Mouse (Mus musculus) liver, embryonic 11.5 days (tissue): Measurements from ENCODE around the gene Ptprj. TPM values are rescaled to one million over a fixed set of nuclear protein-coding genes. Genes with fewer than 3 reads are reported as not detected.

ENCODE experiments used
- ATAC-seq: fragments of 200-750 bp; cut with Nextera tagmentation; replicated peaks from 2 replicates; pipeline ENCODE4 v1.8.0; 2017; ENCODE audit warnings: moderate number of reproducible peaks, mild to moderate bottlenecking, moderate TSS enrichment, moderate library complexity; ENCODE audit not compliant: low FRiP score
- DNase-seq: peaks from one replicate; pipeline ENCODE4 v3.0.0-alpha.2; 2017; ENCODE audit warnings: low spot score
- H3K27ac ChIP-seq: fragments of 300-500 bp; sonication (generic); 2 replicates; pipeline ENCODE4 v1.5.1; 2014; ENCODE audit warnings: mild to moderate bottlenecking, low read depth, low read length, control low read depth
- H3K27me3 ChIP-seq: fragments of 300-500 bp; sonication (generic); replicated peaks from 2 replicates; pipeline ENCODE4 v1.6.1; 2014; ENCODE audit warnings: low read length, mixed read lengths; ENCODE audit not compliant: control insufficient read depth, insufficient read depth
- H3K36me3 ChIP-seq: fragments of 300-500 bp; sonication (generic); 2 replicates; pipeline ENCODE4 v1.6.1; 2014; ENCODE audit warnings: mild to moderate bottlenecking, low read length, moderate library complexity, mixed read lengths; ENCODE audit not compliant: control insufficient read depth, insufficient read depth
- H3K4me1 ChIP-seq: fragments of 300-500 bp; sonication (generic); replicated peaks from 2 replicates; pipeline ENCODE4 v1.6.1; 2014; ENCODE audit warnings: low read length, mixed read lengths; ENCODE audit not compliant: control insufficient read depth, insufficient read depth
- H3K4me2 ChIP-seq: fragments of 300-500 bp; sonication (generic); 2 replicates; pipeline ENCODE4 v1.6.1; 2014; ENCODE audit warnings: mild to moderate bottlenecking, control low read depth, moderate library complexity
- H3K4me3 ChIP-seq: fragments of 300-500 bp; sonication (generic); 2 replicates; pipeline ENCODE4 v1.5.1; 2014; ENCODE audit warnings: low read depth, low read length, control low read depth
- H3K9ac ChIP-seq: fragments of 300-500 bp; sonication (generic); 2 replicates; pipeline ENCODE4 v1.6.1; 2014; ENCODE audit warnings: low read depth, low read length, control low read depth
- H3K9me3 ChIP-seq: fragments of 300-500 bp; sonication (generic); 2 replicates; pipeline ENCODE4 v1.6.1; 2016; ENCODE audit warnings: low read length, inconsistent platforms, mixed read lengths; ENCODE audit not compliant: control insufficient read depth
- WGBS: fragments of 180-500 bp; shearing (Covaris S2); extraction: QIAGEN DNeasy Blood & Tissue Kit; methylation state at CpG from one replicate; pipeline ENCODE4 v1.1.7; 2014; 5-methylcytosine and 5-hydroxymethylcytosine counted together
- polyA plus RNA-seq: library from polyadenylated mRNA; unstranded; fragments of >200 nt; fragmentation: Nextera tagmentation; extraction: Ambion mirVana; gene quantifications from 2 replicates; pipeline ENCODE4 v1.2.1, GENCODE M21; 2014

The Ptprj gene
- polyA plus RNA-seq, 1 experiment from 2014 or later = 5.1 TPM

- WGBS = 9% methylated on average over 11 of the region's 11 CpGs
- DNase-seq (no peak), ATAC-seq (peak; percentile 40)
- H3K4me3 ChIP-seq = peak overlapping the region; percentile 90
- H3K4me1 ChIP-seq = peaks cover 11% of the 10 kb centered on the region
- peak overlapping the region; percentile 82 for H3K9ac ChIP-seq
- H3K27me3 ChIP-seq = no peaks in the 10 kb centered on the region
- H3K9me3 ChIP-seq = no peaks in the 10 kb centered on the region
- H3K4me2 ChIP-seq = peak overlapping the region; percentile 97
- H3K27ac ChIP-seq = peak overlapping the region; percentile 75
- no peaks in the 10 kb centered on the region for H3K36me3 ChIP-seq
Observed at GRCm38 (mm10) chr2:90581006-90581795, 754 bp upstream of the Ptprj start.

- Histone ChIP-seq H3K9ac (peak overlapping the region; percentile 82), H3K27ac (peak overlapping the region; percentile 75), H3K4me3 (peak overlapping the region; percentile 90), H3K27me3 (no peaks in the 10 kb centered on the region), H3K4me1 (peaks cover 21% of the 10 kb centered on the region), H3K36me3 (no peaks in the 10 kb centered on the region), H3K4me2 (peak overlapping the region; percentile 97), H3K9me3 (no peaks in the 10 kb centered on the region)
- ATAC-seq (peak; percentile 64), DNase-seq (peak; percentile 82)
- 0% methylated on average over 43 of the region's 44 CpGs for WGBS
Observed at GRCm38 (mm10) chr2:90579728-90580235, 665 bp downstream of the Ptprj start.

GRCm38 (mm10) chr2:90579038-90579727 is 1.3 kb downstream of the Ptprj start:
- H3K4me3 ChIP-seq = peak overlapping the region; percentile 90
- H3K9me3 ChIP-seq = no peaks in the 10 kb centered on the region
- peak overlapping the region; percentile 75 for H3K27ac ChIP-seq
- peak overlapping the region; percentile 82 for H3K9ac ChIP-seq
- DNase-seq = no peak
- ATAC-seq = no peak; the same call in 1 of the 2 replicates
- H3K27me3 ChIP-seq = no peaks in the 10 kb centered on the region
- H3K4me1 ChIP-seq = peaks cover 25% of the 10 kb centered on the region
- H3K36me3 ChIP-seq = no peaks in the 10 kb centered on the region
- 1% methylated on average over 23 of the region's 23 CpGs for WGBS
- H3K4me2 ChIP-seq = peak overlapping the region; percentile 97

- H3K27me3 ChIP-seq = no peaks in the 10 kb centered on the region
- H3K9me3 ChIP-seq = no peaks in the 10 kb centered on the region
- no peaks in the 10 kb centered on the region for H3K36me3 ChIP-seq
- ATAC-seq (no peak), DNase-seq (no peak)
- H3K27ac ChIP-seq = no peak overlapping the region
- H3K4me3 ChIP-seq = no peak overlapping the region
- H3K4me1 ChIP-seq = peaks cover 32% of the 10 kb centered on the region
- H3K9ac ChIP-seq = no peak overlapping the region
- 74% methylated on average over 7 of the region's 7 CpGs for WGBS
- H3K4me2 ChIP-seq = peak overlapping the region; percentile 27
Observed at GRCm38 (mm10) chr2:90577451-90578279, 2.8 kb downstream of the Ptprj start.

- H3K4me2 ChIP-seq = no peak overlapping the region
- no peak overlapping the region for H3K4me3 ChIP-seq
- no peaks in the 10 kb centered on the region for H3K9me3 ChIP-seq
- DNase-seq (no peak), ATAC-seq (no peak)
- H3K27ac ChIP-seq = no peak overlapping the region
- H3K36me3 ChIP-seq = no peaks in the 10 kb centered on the region
- H3K27me3 ChIP-seq = no peaks in the 10 kb centered on the region
- no peak overlapping the region for H3K9ac ChIP-seq
- 59% methylated on average over 1 of the region's 1 CpGs for WGBS
- peaks cover 34% of the 10 kb centered on the region for H3K4me1 ChIP-seq
Observed at GRCm38 (mm10) chr2:90576936-90577335, 3.5 kb downstream of the Ptprj start.

GRCm38 (mm10) chr2:90576411-90576810 is 4.0 kb downstream of the Ptprj start:
- no peaks in the 10 kb centered on the region for H3K36me3 ChIP-seq
- no peak for ATAC-seq
- no peaks in the 10 kb centered on the region for H3K27me3 ChIP-seq
- no peaks in the 10 kb centered on the region for H3K9me3 ChIP-seq
- no peak overlapping the region for H3K4me2 ChIP-seq
- DNase-seq = no peak
- no peak overlapping the region for H3K27ac ChIP-seq
- WGBS = 81% methylated on average over 6 of the region's 6 CpGs
- no peak overlapping the region for H3K4me3 ChIP-seq
- no peak overlapping the region for H3K9ac ChIP-seq
- H3K4me1 ChIP-seq = peaks cover 35% of the 10 kb centered on the region

GRCm38 (mm10) chr2:90575713-90576112 is 4.7 kb downstream of the Ptprj start:
- no peaks in the 10 kb centered on the region for H3K36me3 ChIP-seq
- ATAC-seq = no peak
- DNase-seq = no peak
- H3K9ac ChIP-seq = no peak overlapping the region
- 77% methylated on average over 5 of the region's 5 CpGs for WGBS
- H3K27ac ChIP-seq = peak overlapping the region; percentile 53; the same call in 1 of the 2 replicates
- H3K4me1 ChIP-seq = peaks cover 28% of the 10 kb centered on the region
- H3K9me3 ChIP-seq = no peaks in the 10 kb centered on the region
- H3K4me2 ChIP-seq = peak overlapping the region; percentile 55
- H3K4me3 ChIP-seq = no peak overlapping the region
- H3K27me3 ChIP-seq = no peaks in the 10 kb centered on the region

GRCm38 (mm10) chr2:90575116-90575515 is 5.3 kb downstream of the Ptprj start:
- Histone ChIP-seq H3K9me3 (no peaks in the 10 kb centered on the region), H3K9ac (no peak overlapping the region), H3K27ac (peak overlapping the region; percentile 53; the same call in 1 of the 2 replicates), H3K36me3 (no peaks in the 10 kb centered on the region), H3K27me3 (no peaks in the 10 kb centered on the region), H3K4me1 (peaks cover 27% of the 10 kb centered on the region), H3K4me3 (no peak overlapping the region), H3K4me2 (peak overlapping the region; percentile 55)
- ATAC-seq (peak; percentile 41; the same call in 1 of the 2 replicates), DNase-seq (no peak)
- 36% methylated on average over 3 of the region's 3 CpGs for WGBS
